Mouse (Mus musculus): ENCODE measurements around the gene Ing5. TPM values are rescaled to one million over a fixed set of nuclear protein-coding genes. Genes with fewer than 3 reads are reported as not detected.
A peak's percentile ranks its signal among the peaks of the same experiment; 100 is the strongest.
"Not testable (repeated sequence)": the region's sequence is repeated elsewhere in the genome, so short reads cannot be mapped to it uniquely, and the experiment has no call there.

Gene Ing5
- total RNA-seq, 2 experiments from 2014 or later: 10.6 to 12.1 TPM

DNA sequence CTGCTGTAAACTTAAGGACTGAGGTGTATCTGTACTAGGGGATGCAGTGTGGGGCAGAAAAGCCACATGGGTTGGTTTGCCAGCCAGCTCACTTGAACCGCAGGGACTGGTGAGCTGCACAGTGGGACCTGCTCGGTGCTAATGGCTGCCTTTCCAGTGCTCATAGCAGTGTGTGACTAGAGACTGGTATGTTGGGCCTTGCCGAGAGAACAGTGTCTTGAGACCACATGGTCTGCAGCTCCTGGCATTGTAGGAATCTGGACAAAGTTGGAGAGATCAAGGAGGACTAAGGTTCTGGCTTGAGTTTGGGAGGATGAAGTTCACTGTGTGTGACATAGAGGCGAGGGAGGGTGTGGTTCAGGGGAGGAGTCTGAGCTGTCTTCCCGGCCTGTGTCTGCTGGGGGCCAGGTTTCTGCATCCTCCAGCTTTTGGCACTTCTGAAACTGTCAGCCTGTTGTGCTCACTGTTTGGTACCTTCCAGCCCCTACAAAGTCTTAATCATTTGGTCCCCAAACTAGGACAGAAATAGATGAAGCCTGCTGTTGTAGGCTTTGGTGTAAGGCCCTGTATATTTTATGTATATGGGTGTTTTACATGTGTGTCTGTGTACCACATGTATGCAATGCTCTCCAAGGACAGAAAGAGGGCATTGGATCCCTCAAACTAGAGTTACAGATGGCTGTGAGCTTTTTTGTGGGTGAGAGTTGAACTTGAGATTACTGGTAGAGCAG is 1.6 kb downstream of the Ing5 start:
- intact Hi-C loops (cut with DNase I): no loop called here
- no peak for DNase-seq (ENCODE audit: low spot score in 2 of 2)

DNA sequence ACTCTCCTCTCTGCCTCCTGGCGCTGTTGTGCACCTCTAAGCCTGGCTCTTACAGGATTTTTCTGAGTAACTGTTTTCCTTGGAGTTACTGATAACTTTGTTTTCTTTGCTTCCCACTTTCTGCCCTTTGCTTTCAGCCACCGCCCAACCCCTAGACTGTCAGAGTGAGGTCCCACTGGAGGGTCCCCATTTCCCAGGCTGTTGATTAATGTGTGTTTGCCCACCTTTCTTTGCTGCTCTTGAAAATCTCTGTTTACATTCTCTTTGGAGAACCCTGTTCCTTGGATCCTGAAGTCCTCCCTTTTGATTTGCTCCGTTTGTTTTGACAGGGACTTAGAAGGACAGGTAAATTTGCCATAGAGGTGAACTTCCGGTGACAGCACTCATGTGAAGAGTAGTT is 5.1 kb downstream of the Ing5 start:
- DNase-seq (ENCODE audit: low spot score in 2 of 2): no peak
- intact Hi-C loops (cut with DNase I): no loop called here

GRCm38 (mm10) chr1:93810011-93810410 is 6.2 kb downstream of the Ing5 start:
- intact Hi-C loops (cut with DNase I): no loop called here
- no peak for DNase-seq (ENCODE audit: low spot score in 2 of 2)

DNA sequence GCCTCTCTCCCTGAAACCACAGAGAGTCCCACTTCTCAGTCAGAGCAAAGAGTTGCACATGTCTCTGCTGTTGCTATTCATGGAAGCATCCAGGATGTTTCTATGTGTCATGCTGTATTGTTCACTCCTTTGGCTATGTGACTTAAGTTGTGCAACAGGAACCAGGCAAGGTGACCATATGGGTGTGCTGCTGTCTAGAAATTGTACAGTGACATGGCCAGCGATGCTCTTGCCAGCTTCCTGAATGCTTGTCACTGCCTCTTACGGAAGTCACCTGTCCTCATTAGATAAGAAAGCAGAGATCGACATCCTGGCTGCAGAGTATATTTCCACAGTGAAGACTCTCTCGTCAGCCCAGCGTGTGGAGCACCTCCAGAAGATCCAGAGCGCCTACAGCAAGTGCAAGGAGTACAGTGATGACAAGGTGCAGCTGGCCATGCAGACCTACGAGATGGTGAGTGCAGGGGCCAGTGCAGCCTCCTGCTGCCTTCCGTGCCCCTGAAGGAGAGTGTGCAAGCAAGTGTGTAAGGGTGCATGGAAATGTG is 7.8 kb downstream of the Ing5 start:
- intact Hi-C loops (cut with DNase I): no loop called here
- no peak for DNase-seq (ENCODE audit: low spot score in 2 of 2)

DNA sequence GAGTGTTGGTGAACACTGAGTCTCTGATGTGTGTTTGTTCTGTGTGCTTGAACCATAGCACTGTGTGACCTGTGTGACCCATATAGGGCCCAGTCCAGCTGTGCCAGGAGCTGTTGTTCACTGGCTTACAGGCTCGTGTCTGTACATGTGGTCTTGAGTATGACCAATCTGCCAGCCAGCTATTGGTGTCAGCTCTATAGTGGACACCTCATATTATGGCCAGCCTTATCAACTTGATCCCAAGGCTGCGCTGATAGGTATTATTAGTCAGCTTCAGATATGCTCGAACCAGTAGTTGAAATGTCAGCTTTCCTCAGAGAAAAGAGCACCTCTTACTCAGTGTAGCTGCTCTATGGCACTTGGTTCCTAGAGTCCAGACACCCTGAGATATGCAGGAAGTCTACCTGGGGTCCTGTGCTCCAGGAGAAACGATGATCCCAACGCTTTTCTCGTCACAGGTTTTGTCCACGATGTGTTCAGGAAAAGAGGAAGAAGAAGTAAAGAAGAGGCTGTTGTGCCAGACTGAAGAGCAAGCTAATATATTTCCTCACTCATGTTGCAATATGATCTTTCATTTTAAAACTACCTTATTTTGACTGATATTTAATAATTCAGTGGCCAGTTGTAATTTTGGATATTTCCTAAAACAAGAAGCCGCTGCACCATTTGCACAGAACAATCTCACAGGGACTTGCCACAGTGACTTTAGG is 14.2 kb downstream of the Ing5 start:
- DNase-seq (ENCODE audit: low spot score in 2 of 2): no peak
- intact Hi-C loops (cut with DNase I): no loop called here

DNA sequence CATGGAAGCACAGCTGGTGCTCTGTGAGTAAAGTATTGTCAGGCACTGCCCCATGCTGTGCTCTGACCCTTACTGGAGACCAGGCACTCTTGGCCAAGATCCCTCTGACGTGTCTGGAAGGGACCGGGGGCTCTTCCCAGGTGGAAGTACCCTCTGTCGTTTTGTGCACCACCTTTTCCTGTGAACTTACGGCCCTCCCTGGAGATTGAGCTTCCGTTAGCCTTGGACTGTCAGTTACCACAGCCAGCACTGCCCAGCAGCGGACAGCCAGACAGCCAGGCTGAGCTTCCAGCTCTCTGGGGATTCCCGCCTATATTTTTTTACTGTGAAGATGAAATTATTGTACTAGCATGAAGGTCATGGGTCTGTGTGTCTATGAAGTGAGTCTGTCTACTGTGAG is 15.0 kb downstream of the Ing5 start:
- intact Hi-C loops (cut with DNase I): no loop called here
- no peak for DNase-seq (ENCODE audit: low spot score in 2 of 2)

DNA sequence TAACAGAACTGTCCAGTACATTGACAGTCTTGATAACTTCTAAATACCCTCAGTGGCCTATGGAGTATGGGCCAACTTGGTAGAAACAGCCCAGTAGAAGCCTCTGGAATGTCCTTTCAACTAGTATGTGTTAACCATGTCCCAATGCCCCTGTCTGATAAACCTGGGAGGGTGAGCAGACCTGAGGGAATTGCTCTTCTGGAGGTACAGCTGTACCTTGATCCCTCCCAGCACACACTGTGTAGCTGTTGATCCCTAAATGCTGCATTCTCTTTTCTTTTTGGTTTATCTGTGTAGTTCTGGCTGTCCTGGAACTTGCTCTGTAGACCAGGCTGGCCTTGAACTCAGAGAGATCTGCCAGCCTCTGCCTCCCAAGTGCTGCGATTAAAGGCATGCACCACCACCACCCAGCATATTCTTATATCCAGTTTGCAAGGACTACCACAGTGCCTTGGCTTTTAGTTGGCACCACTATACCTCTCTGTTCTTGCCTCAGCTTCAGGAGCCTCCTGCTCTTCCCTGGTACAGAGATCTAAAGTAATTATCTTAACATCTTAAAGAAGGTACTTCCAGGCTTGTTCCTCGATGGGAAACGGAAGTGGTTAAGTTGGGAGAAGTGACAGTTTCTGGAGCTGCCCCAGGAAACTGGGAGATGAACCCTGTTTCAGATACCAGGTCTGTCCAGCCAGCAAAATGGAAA is 20.2 kb downstream of the Ing5 start:
- intact Hi-C loops (cut with DNase I): no loop called here
- DNase-seq (ENCODE audit: low spot score in 2 of 2): no peak

DNA sequence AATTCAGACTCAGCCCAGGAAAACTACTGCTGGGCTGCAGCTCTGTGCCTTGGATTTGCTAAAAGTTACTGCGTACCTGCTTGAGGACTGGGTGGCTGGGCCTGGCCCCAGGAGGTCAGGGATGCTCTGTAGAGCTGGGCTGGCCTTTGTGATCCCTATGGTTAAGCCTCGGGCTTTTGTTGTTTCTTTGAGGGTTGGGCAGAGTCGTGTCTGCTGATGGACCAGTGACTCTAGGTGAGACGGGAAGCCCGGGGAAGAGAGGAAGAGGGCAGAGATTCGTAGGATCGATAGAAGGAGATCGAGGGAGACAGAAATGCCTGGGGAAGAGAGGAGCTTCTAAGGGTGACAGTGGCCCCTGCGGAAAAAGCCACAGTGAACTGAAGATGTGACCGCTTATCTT is 20.8 kb downstream of the Ing5 start, which contains the start of gene D2hgdh:
D2hgdh (plus strand) TSS at position 301 of the 400 bp plus-strand sequence.
- intact Hi-C loops (cut with DNase I): loop anchor here (1.0 kb wide), 1 partner anchor 22 kb away; no protein-coding TSS in a partner anchor

DNA sequence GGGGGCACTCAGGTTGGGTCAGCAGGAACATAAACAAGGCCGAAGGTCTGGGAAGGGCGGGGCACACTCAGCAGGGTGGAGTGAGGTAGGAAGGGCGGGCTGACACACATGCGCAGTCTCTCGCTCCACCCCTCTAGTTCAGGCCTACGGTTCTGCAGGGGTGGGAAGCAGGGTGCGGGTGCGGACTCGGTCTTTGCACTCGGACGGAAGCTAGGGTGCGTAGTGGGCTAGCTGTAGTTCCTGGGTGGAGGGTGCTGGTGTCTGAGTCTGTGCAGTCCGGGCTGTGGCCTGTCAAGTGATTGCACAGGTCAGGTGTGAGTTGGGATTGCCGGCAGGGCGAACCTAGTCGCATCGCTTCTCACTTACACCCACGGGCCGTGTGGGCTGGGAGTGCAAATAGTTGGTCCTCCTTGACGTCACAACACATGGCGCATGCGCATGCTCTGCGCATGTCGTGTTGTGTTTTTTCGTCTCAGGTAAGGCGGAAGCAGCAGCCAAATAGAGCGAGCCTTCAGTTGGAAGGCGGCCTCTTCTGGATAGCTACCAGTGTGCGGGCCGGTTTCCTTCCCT is 21.4 kb downstream of the Ing5 start:
- DNase-seq (ENCODE audit: low spot score in 2 of 2): peak; percentile 98 to 99
- intact Hi-C loops (cut with DNase I): loop anchor here (1.0 kb wide), 1 partner anchor 23 kb away; no protein-coding TSS in a partner anchor

More for the DNA sequence above, 20.8 kb downstream of the Ing5 start, which contains the start of gene D2hgdh:
- no peak for DNase-seq (ENCODE audit: low spot score in 2 of 2)

- intact Hi-C loops (cut with DNase I): loop anchor here (1.0 kb wide), 1 partner anchor 24 kb away; no protein-coding TSS in a partner anchor
- no peak for DNase-seq (ENCODE audit: low spot score in 2 of 2)
Measured at GRCm38 (mm10) chr1:93825771-93826539, 22.2 kb downstream of the Ing5 start.

GRCm38 (mm10) chr1:93826540-93826835 is 22.7 kb downstream of the Ing5 start:
- intact Hi-C loops (cut with DNase I): no loop called here
- DNase-seq (ENCODE audit: low spot score in 2 of 2): no peak

- intact Hi-C loops (cut with DNase I): loop anchor here (10.0 kb wide), 1 partner anchor 242 kb away; no protein-coding TSS in a partner anchor
Measured at GRCm38 (mm10) chr1:93832754-93833360, 29.1 kb downstream of the Ing5 start.

GRCm38 (mm10) chr1:93834671-93835150 is 30.9 kb downstream of the Ing5 start:
- no peak for DNase-seq (ENCODE audit: low spot score in 2 of 2)
- intact Hi-C loops (cut with DNase I): loop anchor here (10.0 kb wide), 1 partner anchor 240 kb away; no protein-coding TSS in a partner anchor

More at GRCm38 (mm10) chr1:93832754-93833360, 29.1 kb downstream of the Ing5 start:
- DNase-seq (ENCODE audit: low spot score in 2 of 2): not testable (repeated sequence)

- intact Hi-C loops (cut with DNase I): loop anchor here (10.0 kb wide), 1 partner anchor 240 kb away; no protein-coding TSS in a partner anchor
- DNase-seq (ENCODE audit: low spot score in 2 of 2): no peak
Measured at GRCm38 (mm10) chr1:93835211-93835610, 31.4 kb downstream of the Ing5 start.

- intact Hi-C loops (cut with DNase I): loop anchor here (10.0 kb wide), 1 partner anchor 239 kb away; no protein-coding TSS in a partner anchor
- peak; percentile 11 to 49 for DNase-seq (ENCODE audit: low spot score in 2 of 2)
Measured at GRCm38 (mm10) chr1:93835876-93836531, 32.2 kb downstream of the Ing5 start.

GRCm38 (mm10) chr1:93836532-93836913 is 32.8 kb downstream of the Ing5 start:
- no peak for DNase-seq (ENCODE audit: low spot score in 2 of 2)
- intact Hi-C loops (cut with DNase I): loop anchor here (10.0 kb wide), 1 partner anchor 238 kb away; no protein-coding TSS in a partner anchor

GRCm38 (mm10) chr1:93837335-93837734 is 33.6 kb downstream of the Ing5 start:
- intact Hi-C loops (cut with DNase I): loop anchor here (10.0 kb wide), 1 partner anchor 237 kb away; no protein-coding TSS in a partner anchor
- DNase-seq (ENCODE audit: low spot score in 2 of 2): no peak

Measured in left cerebral cortex, postnatal 25 days (tissue).